Mouse (Mus musculus) erythroblast, embryonic 14.5 days (primary cell): ENCODE results near the gene Terb2.

Source experiments
- GATA1 ChIP-seq: IDR thresholded peaks from 2 replicates; pipeline ENCODE4 v1.6.1; 2012; ENCODE audit warnings: low read length, inconsistent platforms, mixed read lengths
- TAL1 ChIP-seq: IDR thresholded peaks from 3 replicates; pipeline ENCODE4 v1.6.1; 2012; ENCODE audit warnings: low read length, inconsistent platforms, mixed read lengths

DNA sequence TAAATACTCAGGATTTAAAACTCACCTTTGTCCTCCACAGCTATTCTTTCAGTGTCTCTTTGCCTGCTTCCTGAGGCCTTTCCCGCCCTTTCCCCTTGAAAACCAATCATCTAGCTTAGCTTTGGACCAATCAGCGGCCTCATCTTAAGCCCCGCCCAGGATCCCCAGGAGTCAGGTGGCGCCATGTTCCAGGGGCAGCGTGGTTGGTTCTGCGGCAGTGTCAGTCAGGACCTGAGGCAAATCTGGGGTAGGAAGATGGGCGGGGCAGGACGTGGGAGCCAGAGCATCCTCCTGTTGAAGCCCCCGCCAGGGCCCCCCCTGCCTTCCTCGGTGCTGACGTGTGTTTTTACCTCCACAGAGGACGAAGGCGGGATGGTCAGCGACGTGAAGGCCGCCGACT, at the start of gene Terb2, which contains the start of gene Patl2:
- no peak for TF ChIP-seq GATA1
- TF ChIP-seq TAL1 = no peak
